Mouse (Mus musculus): Measurements from ENCODE around the gene Bricd5.
"Not testable (repeated sequence)": the region's sequence is repeated elsewhere in the genome, so short reads cannot be mapped to it uniquely, and the experiment has no call there.

Gene Bricd5

DNA sequence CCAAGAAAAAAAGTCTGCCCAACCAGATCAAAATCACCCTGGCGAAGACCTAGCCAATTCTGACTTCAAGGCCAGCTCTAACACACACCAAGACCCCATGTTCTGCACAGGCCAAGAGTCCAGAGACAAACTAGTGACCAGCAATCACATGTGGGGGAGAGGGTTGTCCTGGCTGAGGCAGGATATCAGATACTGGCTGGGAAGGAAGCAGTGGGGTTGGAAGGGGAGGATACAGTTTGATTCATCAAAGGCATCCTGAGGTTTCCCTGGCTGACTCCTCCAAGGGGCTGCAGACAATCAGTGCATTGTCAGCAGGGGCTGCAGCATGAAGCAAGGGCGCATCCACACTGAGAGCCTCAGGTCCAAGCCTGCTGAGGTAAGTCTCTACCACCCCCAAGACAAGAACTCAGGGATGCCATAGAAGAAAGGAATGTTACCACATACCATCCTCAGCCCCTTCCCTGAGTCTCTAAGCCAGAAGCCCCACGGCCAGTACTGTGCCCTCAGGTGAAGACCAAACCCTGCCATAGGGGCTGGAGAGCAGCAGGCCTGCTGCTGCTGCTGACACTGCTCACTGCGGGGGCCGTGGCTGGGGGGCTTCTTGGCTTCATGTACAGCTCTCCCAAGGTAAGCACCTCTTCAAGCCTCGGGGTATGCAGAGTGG, at the start of gene Bricd5:
Bricd5 (plus strand) TSS at position 273 of the 664 bp plus-strand sequence.
- DNase-seq (ENCODE audit: low spot score): no peak

DNA sequence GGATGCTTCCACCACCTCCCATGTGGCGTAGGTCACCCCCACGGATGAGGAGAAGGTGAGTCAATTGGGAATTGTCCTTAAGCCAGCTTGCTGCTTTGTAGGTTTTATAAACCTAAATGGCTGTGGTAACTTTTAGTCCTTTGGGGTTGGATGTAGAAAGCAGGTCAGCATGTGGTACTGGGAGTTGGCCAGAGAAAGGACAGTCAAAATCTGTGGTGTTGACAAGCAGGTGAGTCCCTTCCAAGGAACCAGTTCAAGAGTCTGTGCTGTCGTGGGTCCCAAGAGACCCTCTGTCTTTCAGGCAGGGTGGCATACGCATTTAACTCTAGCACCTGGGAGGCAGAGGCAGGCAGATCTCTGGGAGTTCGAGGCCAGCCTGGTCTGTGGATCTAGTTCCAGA, 49.2 kb upstream of the Bricd5 start:
- no peak for DNase-seq (ENCODE audit: low spot score)

DNA sequence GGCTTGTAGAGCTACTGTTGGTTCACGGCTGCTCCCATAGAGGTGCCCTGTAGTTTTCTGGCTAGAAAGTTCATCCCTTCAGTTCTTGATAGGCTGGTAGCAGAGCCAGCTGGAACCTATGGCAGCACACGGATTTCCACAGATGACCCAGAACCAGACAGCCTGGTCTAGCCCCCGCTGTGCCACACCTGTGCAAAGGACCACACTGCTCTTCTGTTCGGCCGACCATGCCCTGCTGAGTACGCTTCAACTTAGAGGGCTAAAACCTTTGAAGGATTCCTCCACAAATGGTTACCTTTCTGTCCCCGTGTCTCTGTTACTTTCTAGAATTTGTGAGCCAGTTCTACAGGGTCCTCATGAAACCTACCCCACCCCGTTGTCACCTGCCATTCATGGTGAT, 48.4 kb upstream of the Bricd5 start:
- DNase-seq (ENCODE audit: low spot score): not testable (repeated sequence)

DNA sequence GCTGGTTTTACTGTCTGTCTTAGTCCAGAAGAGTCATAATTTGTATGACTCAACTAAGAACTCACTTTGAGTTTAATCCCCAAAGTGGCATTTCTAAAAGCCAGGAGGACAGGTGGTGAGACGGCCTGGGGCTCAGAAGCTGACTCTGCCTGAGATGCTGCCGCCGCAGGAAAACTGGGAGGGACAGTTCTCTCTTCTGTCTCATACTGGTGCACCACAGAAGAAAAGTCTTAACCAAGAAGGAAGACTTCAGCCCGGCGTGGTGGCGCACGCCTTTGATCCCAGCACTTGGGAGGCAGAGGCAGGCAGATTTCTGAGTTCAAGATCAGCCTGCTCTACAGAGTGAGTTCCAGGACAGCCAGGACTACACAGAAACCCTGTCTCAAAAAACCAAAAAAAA, 47.8 kb upstream of the Bricd5 start:
- no peak for DNase-seq (ENCODE audit: low spot score)

DNA sequence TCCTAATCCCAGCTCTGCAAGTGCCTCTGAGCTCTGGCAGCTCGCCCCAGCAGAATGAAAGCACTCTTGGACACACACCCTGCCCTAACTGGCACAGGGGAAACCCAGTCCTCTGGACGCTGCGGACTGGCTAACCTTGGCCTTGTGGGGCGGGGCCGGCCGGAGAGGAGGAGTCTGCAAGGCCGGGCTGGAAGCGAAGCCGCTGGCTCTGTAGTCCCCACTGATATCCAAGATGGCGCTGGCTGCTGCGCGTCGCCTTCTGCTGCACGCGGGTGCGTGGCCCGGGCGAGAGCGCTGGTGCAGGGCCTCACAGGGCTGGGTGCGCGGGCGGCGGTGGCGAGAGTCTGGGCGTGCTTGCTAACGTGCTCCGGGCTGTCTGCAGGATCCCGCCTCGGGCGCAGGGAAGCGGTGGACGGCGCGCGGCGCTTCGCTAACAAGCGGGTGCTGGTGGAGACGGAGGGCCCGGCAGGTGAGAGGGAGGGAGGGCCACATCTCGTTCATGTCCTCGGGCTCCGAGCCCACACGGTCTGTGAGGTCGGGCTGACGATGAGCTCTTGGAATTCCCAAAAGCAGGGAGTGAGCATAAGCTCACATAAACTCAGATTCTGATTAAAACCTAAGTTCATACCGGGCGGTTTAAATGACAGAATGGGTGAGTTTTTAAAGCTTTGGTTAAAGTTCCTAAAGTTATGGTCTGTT, 47.1 kb upstream of the Bricd5 start, which contains the start of gene Eci1:
Eci1 (plus strand) TSS at position 171 of the 699 bp plus-strand sequence.
- DNase-seq (ENCODE audit: low spot score): peak; percentile 92

DNA sequence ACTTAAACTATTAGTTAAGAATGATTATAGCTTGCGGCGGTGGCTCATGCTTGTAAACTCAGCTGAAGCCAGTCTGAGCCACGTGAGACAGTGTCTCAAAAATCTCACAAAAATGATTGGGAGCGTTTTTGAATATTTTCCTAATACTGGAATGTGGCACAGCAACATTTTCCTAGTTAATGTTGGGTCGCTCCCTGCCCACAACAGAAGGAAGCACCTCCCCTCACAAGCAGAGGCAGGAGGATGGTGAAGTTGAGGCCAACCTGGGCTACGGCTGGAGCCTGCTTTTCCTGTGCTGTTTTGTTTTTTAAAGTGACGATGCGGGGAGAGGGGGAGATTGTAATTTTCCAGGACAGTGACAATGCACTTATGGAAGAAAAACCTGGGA, 46.5 kb upstream of the Bricd5 start:
- DNase-seq (ENCODE audit: low spot score): no peak

DNA sequence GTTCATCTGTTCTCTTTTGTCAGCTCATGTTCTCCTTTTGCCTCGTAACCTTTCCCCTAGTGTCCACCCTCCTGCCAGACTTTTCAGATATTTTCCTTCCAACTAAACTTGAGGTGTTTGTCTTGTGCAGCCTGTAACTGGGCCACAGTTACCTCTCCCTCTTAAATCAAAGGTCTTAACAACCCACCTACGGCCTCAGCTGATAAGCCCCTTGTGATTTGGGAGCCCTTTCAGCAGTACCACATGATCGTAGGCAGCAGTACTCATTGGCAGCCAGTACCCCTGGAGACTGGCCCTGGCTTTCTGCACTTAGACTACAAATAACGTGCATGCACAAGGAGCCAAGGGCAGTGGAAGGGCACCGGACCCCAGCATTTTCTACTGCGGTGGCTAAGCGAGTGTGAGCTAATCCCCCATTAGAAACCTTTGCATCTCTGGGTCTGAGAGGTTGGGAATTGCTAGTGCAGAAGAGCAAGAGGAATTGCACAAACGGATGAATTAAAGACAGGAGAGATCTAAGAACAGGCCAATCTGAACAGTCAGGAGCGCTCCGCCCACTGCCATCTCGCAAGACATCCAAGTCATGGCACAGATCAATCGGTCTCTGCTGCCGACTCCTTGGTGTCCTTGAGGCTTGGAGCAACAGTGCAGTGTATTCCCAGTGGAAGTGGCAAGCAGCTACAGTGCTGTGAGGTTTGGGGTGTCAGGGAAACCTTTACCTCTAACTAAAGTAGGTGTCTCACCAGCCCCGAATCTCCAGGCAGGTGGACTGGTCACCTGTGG, 44.3 kb upstream of the Bricd5 start:
- DNase-seq (ENCODE audit: low spot score): no peak

DNA sequence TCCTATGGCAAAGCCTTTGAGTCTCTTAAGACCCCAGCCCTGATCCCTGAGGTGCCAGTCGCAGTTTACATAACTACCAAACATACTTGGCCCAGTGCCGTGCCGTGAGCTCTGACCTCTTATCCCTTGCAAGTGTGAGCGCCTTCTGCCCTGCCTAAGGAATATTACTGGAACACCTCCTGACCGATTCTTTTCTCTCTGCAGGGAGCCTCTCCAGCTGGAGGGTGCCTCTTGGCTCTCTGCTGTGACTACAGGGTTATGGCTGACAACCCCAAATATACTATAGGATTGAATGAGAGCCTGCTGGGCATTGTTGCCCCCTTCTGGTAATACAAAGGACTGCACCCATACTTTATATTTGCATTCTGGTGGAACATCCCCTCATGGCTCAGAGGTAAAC, 36.7 kb upstream of the Bricd5 start:
- DNase-seq (ENCODE audit: low spot score): peak; percentile 62

DNA sequence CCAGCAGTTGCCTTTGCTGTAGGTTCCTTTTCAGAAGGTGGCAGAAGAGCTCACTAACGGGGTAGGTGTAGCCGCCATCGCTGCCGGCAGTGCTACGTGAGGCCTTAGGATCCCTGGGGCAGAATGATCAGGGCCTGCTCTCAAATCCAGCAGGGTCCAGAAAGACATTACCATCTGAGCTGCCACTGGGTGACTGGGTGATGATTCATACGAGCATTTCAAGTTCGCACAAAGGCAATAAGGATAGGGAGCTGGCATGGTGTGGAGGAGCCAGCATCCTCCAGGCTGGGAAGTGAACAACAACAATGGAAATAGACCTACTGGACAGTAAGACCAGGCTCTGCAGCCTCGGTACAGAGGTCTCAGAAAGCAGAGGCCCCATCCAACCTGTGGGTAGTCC, 33.3 kb upstream of the Bricd5 start:
- no peak for DNase-seq (ENCODE audit: low spot score)

DNA sequence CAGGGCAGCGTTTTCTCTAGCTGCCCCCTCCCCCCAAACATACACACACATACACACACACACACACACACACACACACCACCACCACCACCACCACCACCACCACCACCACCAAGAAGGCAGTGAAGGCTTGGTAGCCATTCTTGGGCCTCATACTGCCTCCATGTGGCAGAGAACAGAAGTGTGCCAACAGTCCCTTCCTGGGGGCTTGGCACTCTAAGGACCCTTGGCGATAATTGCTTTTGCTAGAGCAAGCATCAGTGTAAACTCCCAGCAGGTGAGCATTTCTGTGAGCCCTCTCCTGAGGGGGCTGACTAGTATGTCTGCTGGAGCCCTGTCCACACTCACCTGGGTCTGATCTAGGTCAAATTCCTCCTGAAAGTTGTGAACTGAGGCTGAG, 32.5 kb upstream of the Bricd5 start:
- DNase-seq (ENCODE audit: low spot score): no peak

DNA sequence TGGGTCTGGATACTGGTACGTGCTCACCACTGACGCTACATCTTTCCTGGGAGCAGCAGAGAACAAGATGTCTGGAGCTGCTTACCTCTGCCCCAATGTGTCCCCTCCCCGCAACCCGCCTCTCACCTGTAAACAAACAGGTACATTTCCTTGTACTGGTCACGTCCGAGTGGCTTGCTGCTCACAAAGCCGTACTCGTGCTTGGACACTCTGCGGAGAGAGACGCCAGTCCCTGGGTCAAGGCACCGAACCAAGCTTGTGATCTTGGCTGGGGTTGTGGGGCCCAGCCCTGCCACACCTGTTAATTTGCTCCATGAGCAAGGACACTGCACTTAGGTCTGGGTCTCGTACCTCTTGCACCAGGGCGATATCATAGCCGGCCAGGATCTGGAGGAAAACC, 31.6 kb upstream of the Bricd5 start:
- no peak for DNase-seq (ENCODE audit: low spot score)

DNA sequence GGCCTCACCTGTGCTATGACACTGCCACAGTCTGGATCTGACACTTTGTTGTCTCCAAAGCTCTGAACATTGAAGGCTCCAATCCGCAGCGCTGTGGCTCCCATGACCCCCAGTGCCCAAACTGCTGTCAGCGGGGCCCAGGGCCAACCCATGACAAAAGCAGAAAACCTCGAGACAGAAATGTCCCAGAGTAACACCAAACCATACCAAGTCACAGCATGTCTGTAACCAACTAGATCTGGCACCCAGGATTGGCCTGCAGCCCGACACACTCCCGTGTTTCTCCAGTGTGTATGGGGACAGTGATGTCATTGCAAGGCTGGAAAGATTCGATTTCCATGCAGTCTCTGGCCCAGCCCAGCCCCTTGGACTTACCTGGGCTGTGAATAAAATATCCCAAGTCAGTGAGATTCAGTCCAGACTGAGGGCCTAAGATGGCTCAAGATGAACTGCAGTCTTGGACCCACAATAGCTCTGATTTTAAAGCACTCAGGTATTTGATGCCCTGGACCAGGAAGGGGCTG, 31.0 kb upstream of the Bricd5 start, which contains the start of gene Dnase1l2:
Dnase1l2 (minus strand) TSS at position 474 of the 524 bp plus-strand sequence.
- no peak for DNase-seq (ENCODE audit: low spot score)

DNA sequence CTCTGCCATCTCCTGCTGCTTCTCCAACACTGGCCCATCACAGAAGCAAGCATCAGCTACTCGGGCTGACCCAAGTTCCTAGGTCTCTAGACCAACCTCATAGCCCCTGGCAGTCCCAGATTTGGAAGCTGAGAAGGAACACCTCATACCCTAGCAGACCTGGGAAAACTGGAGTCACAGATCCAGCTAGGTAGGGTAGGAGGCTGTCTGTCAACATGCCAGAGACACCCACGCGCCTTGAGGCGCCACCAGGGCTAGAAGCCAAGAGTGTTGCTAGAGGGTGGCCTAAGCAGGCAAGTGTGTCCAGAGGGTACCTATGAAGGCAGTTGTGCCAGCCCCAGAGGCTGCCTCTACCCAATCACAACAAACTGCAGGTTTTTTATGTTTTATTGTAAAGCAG, 30.3 kb upstream of the Bricd5 start:
- peak; percentile 48 for DNase-seq (ENCODE audit: low spot score)

DNA sequence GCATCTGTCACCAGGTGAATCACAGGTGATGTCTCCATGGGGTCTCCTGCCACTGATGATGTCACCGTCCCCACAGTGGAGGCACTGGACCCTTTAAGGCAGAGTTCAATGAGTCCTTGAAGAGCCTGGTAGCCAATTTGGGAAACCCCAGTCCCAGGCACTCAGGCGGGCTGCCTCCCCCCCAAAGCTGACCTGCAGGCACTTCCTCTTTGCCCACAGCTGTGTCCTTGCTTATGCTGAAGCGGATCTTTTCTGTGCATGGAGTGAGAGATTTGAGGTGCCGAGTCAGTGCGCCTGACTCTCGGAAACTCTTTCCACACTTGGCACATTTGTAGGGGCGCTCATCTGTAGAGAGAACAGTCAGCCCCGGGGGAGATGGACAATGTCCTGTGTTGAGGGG, 27.1 kb upstream of the Bricd5 start:
- DNase-seq (ENCODE audit: low spot score): no peak

DNA sequence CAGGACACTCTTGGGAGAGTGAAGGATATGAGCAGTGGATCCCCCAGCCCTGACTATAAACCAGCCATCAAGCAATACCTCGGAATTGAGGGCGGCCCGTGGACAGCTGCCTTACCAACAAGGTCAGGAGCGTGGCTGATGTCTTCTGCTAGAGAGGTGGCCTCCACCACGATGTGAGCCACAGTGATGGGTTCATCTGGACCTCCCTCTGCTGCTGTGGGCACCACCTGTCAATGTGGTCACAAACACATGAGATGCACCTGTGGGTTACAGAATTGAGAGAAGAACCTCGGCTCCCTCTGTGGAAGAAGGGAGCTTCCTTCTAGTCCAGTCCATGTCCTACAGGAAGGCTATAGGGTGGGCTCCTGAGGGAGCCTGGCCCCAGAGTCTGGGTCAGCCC, 24.2 kb upstream of the Bricd5 start:
- no peak for DNase-seq (ENCODE audit: low spot score)

DNA sequence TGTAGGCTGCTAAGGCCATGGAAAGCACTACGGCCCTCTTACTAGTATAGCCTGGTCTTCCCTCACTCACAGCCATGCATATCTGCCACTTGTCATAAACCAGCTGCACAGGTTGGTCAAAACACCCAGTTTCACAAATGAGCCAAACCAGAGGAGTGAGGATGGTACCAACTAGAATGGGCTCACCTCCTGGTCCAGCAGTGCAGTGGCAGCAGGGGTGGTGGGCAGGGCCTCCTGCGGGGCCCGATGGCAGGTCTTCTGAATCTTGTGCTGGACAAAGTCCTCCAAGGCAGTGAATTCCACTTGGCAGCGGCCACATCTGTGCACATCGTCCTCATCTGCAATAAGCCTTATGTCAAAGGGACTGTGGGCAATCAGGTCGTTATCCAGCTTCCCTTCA, 22.5 kb upstream of the Bricd5 start:
- DNase-seq (ENCODE audit: low spot score): no peak

DNA sequence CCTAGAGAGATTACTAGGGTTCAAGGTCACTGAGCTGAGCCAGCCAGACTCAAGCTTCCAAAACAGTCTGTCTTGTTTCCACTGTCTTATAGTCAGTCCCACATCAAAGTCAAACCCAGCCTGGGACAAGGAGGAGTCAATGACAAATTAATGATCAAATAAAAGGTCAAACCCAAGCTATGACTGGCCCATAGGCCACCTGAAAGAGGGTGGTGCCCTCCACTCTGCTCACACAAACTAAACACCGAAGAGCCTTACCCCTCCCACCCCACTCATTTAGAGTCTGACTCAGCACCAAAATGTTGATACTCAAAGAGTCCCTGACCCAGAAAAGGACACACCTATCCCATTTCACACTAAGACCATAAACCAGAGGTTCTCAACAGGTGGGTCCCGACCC, 20.3 kb upstream of the Bricd5 start:
- DNase-seq (ENCODE audit: low spot score): no peak

DNA sequence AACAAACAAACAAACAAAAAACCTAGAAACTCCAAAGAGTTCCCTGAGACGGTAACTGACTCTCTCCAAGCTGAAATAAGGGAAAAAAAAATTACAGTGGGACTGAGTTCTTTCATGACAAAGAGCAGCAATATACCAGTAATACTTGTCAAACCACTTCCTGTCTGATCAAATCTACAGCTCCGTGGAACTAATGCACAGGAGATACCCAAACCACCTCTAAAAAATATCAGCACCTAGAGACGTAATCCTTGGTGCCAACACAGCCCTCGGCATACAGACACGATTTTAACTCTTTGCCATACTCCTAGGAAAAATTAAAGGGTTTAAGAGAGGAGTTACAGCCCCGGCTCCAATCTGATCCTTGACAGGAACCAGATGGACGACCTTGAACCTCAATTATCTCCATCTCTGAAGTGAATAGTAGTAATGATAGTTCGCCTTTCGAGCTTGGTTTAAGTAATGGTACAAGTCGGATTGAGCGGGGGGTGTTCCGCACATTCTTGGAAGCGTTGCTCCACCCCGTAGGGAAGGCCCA, 19.4 kb upstream of the Bricd5 start:
- no peak for DNase-seq (ENCODE audit: low spot score)

DNA sequence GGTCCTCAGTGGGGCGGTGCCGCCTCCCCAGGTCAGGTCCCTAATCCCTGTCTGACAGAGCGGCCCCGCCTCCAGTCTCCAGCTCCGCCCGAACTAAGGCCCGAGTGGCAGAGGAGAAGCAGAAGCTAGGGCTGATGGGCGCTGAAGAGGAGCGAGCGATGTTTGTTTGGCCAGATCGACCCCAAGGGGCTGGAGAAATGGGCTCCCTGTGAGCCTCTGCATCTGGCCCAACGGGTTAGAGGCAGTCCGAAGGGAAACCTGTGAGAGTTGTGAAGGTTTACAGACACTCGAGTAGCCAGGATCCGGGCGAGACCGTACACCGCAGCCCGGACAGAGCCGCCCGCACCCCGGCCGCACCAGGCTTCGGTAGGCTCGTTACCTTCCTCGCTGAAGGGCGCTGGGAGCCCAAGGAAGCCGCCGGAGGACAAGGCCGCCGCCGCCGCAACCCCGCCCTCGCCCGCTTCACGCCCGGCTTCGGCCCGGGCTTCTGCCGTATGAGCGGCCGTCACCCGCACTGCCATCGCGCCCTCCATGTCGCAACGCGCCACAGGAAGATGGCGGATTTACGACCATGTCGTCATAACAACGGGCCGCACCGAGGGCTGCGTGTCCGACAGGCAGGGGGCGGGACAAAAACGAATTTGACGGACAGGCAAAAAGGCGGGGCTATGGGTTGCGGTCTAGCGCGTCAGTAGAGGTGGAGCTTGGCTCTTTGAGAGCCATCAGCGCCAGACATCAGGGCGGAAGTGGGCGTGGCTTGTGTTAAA, 18.7 kb upstream of the Bricd5 start:
- DNase-seq (ENCODE audit: low spot score): peak; percentile 99

DNA sequence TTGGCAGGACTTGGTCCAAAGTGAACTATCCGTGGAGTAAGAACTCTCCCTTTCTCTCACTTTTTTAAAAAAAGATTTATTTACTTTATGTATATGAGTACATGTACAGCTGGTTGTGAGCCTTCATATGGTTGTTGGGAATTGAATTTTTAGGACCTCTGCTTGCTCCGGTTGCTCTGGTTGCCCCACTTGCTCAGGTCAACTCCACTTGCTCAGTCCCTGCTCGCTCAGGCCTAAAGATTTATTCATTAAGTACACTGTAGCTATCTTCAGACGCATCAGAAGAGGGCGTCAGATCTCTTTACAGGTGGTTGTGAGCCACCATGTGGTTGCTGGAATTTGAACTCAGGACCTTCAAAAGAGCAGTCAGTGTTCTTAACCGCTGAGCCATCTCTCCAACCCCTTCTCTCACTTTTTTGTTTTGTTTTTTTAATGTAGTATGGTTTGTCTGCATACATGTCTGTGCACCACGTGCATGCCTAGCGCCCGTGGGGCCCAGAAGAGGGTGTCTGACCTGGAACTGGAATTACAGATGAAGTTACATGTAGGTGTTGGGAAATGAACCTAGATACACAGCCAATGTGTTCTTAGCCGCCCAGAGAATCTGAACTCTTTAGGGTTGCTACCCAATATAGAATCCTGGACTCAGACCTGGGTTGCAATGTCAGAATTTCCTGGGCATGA, 18.0 kb upstream of the Bricd5 start:
- not testable (repeated sequence) for DNase-seq (ENCODE audit: low spot score)

DNA sequence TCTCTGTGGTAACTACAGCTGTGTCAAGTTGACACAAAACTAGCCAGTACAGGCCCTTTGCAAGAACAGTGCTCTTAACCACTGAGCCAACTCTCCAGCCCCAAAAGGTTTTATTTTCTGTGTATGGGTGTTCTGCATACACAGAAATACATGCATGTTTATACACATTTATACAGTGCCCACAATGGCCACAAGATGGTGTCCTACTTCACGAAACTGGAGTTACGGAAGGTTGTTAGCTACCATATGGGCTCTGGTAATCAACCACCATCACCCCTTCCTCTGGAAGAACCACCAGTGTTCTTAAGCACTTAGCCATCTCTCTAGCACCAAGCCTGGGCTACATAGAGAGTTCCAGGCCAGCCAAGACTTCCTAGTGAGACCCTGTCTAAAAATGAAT, 12.1 kb upstream of the Bricd5 start:
- DNase-seq (ENCODE audit: low spot score): no peak

Measured in layer of hippocampus, adult 11-12 months (tissue).